Mouse (Mus musculus) hindbrain, embryonic 14.5 days (tissue): ENCODE results near the gene Prrt4. TPM values are rescaled to one million over a fixed set of nuclear protein-coding genes. Genes with fewer than 3 reads are reported as not detected.

Experiments used
- ATAC-seq: fragments of 200-750 bp; cut with Nextera tagmentation; 2 replicates; pipeline ENCODE4 v1.8.0; 2017; ENCODE audit warnings: moderate number of reproducible peaks, mild to moderate bottlenecking, moderate TSS enrichment, moderate library complexity; ENCODE audit not compliant: low FRiP score
- DNase-seq: peaks from one replicate; pipeline ENCODE4 v3.0.0-alpha.2; 2015; ENCODE audit warnings: low spot score
- H3K27ac ChIP-seq: fragments of 300-500 bp; sonication (generic); 2 replicates; pipeline ENCODE4 v1.5.1; 2014; ENCODE audit warnings: mild to moderate bottlenecking, moderate library complexity
- H3K27me3 ChIP-seq: fragments of 300-500 bp; sonication (generic); 2 replicates; pipeline ENCODE4 v1.6.1; 2014; ENCODE audit warnings: mild to moderate bottlenecking, low read length, mixed read lengths; ENCODE audit not compliant: control insufficient read depth, insufficient read depth
- H3K36me3 ChIP-seq: fragments of 300-500 bp; sonication (generic); replicated peaks from 2 replicates; pipeline ENCODE4 v1.6.1; 2014; ENCODE audit not compliant: control insufficient read depth, insufficient read depth
- H3K4me1 ChIP-seq: fragments of 300-500 bp; sonication (generic); replicated peaks from 2 replicates; pipeline ENCODE4 v1.6.1; 2014; ENCODE audit warnings: antibody characterized with exemption, low read length, mixed read lengths; ENCODE audit not compliant: control insufficient read depth, insufficient read depth
- H3K4me2 ChIP-seq: fragments of 300-500 bp; sonication (generic); replicated peaks from 2 replicates; pipeline ENCODE4 v1.6.1; 2014; ENCODE audit warnings: mild to moderate bottlenecking, moderate library complexity
- H3K4me3 ChIP-seq: fragments of 300-500 bp; sonication (generic); replicated peaks from 2 replicates; pipeline ENCODE4 v1.5.1; 2014; ENCODE audit warnings: mild to moderate bottlenecking, low read length
- H3K9ac ChIP-seq: fragments of 300-500 bp; sonication (generic); 2 replicates; pipeline ENCODE4 v1.6.1; 2014
- H3K9me3 ChIP-seq: fragments of 300-500 bp; sonication (generic); 2 replicates; pipeline ENCODE4 v1.6.1; 2016; ENCODE audit warnings: low read length; ENCODE audit not compliant: control insufficient read depth
- WGBS: fragments of 180-500 bp; shearing (Covaris S2); extraction: QIAGEN DNeasy Blood & Tissue Kit; methylation state at CpG from one replicate; pipeline ENCODE4 v1.1.7; 2014; 5-methylcytosine and 5-hydroxymethylcytosine counted together
- polyA plus RNA-seq: library from polyadenylated mRNA; unstranded; fragments of >200 nt; fragmentation: Nextera tagmentation; extraction: Ambion mirVana; gene quantifications from 2 replicates; pipeline ENCODE4 v1.2.1, GENCODE M21; 2014

Gene Prrt4
- polyA plus RNA-seq, 1 experiment from 2014 or later = 10.0 TPM

GRCm38 (mm10) chr6:29211146-29211545, 31.8 kb upstream of the Prrt4 start:
- Histone ChIP-seq H3K36me3 (peaks cover 12% of the 10 kb centered on the region), H3K4me1 (peaks cover 42% of the 10 kb centered on the region), H3K9me3 (no peaks in the 10 kb centered on the region), H3K27me3 (peaks cover 14% of the 10 kb centered on the region; the same call in 1 of the 2 replicates), H3K4me2 (peak overlapping the region; percentile 79), H3K4me3 (peak overlapping the region; percentile 68), H3K9ac (peak overlapping the region; percentile 78), H3K27ac (peak overlapping the region; percentile 79)
- no peak for DNase-seq
- 30% methylated on average over 7 of the region's 7 CpGs for WGBS
- ATAC-seq = peak; percentile 2; the same call in 1 of the 2 replicates

DNA sequence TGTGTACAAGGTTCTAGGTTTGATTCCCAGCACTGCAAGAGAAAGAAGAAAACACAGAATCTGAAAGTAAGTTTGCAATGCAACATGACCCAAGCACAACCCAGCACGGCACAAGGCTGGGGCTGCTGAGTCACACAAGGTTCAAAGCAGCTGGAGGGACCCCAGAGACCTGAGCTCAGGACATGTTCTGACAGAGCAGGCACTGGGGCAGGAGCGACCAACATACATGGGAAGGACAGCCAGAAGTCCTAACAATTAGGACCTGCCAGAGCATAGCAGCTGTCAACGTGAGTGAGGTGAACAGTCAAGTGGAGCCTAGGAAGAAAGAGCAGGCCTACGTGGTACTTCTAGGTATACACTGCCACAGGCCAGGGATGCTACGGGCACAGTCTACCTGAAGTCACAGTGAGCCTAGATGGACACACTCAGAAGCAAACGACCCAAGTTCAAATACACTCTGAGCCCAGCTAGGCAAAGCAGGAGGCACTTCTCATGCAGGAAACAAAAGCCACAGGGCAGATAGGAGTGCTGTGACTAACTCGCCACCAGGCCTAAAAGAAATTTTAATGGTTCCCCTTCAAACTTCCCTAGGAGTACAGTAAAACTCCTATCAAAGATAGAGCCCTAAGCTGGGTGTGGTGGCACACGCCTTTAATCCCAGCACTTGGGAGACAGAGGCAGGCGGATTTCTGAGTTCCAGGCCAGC, 31.0 kb upstream of the Prrt4 start:
- DNase-seq (no peak), ATAC-seq (no peak)
- peaks cover 37% of the 10 kb centered on the region for H3K4me1 ChIP-seq
- H3K4me3 ChIP-seq = peak overlapping the region; percentile 68; the same call in 1 of the 2 replicates
- peaks cover 18% of the 10 kb centered on the region for H3K36me3 ChIP-seq
- no peak overlapping the region for H3K27ac ChIP-seq
- H3K9me3 ChIP-seq = no peaks in the 10 kb centered on the region
- H3K27me3 ChIP-seq = peaks cover 12% of the 10 kb centered on the region; the same call in 1 of the 2 replicates
- WGBS = 79% methylated on average over 9 of the region's 9 CpGs
- H3K4me2 ChIP-seq = peak overlapping the region; percentile 79
- no peak overlapping the region for H3K9ac ChIP-seq

DNA sequence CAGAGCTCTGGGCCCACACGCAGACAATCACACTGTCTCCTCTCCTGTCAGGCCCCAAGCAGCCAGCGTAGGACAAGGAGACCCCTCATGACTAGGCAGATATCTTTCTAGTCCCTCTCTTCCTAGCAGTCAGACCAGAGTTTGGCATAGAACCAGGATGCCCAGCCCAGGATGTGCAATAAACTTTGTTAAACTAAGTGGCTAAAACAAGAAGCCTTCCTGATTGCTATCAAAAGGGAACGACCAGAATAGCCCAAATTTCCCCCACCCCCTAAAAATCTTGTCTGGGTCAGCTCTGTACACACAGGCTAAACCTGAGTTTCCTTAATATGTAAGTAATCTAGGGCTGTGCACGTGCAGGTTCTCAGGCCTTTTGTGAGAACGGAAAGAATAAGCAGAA, 28.8 kb upstream of the Prrt4 start:
- WGBS = 82% methylated on average over 5 of the region's 5 CpGs
- no peak for DNase-seq
- Histone ChIP-seq H3K4me3 (no peak overlapping the region), H3K36me3 (peaks cover 37% of the 10 kb centered on the region), H3K27me3 (no peaks in the 10 kb centered on the region), H3K4me1 (peaks cover 28% of the 10 kb centered on the region), H3K27ac (no peak overlapping the region), H3K4me2 (no peak overlapping the region; the same call in 1 of the 2 replicates), H3K9ac (no peak overlapping the region), H3K9me3 (no peaks in the 10 kb centered on the region)
- ATAC-seq = no peak

GRCm38 (mm10) chr6:29207017-29207416, 27.6 kb upstream of the Prrt4 start:
- H3K27me3 ChIP-seq = no peaks in the 10 kb centered on the region
- H3K4me3 ChIP-seq = no peak overlapping the region
- H3K9me3 ChIP-seq = no peaks in the 10 kb centered on the region
- H3K4me1 ChIP-seq = peaks cover 21% of the 10 kb centered on the region
- no peak overlapping the region for H3K9ac ChIP-seq
- ATAC-seq (no peak), DNase-seq (no peak)
- peaks cover 49% of the 10 kb centered on the region for H3K36me3 ChIP-seq
- H3K27ac ChIP-seq = no peak overlapping the region
- H3K4me2 ChIP-seq = no peak overlapping the region
- WGBS = 89% methylated on average over 5 of the region's 5 CpGs

GRCm38 (mm10) chr6:29206006-29206405, 26.6 kb upstream of the Prrt4 start:
- no peak for DNase-seq
- H3K4me2 ChIP-seq = no peak overlapping the region
- H3K4me1 ChIP-seq = peaks cover 14% of the 10 kb centered on the region
- H3K9me3 ChIP-seq = no peaks in the 10 kb centered on the region
- no peak overlapping the region for H3K4me3 ChIP-seq
- no peak for ATAC-seq
- WGBS = 91% methylated on average over 10 of the region's 10 CpGs
- H3K9ac ChIP-seq = no peak overlapping the region
- H3K27ac ChIP-seq = no peak overlapping the region
- H3K36me3 ChIP-seq = peaks cover 56% of the 10 kb centered on the region
- no peaks in the 10 kb centered on the region for H3K27me3 ChIP-seq

- Histone ChIP-seq H3K4me1 (peaks cover 8% of the 10 kb centered on the region), H3K36me3 (peaks cover 57% of the 10 kb centered on the region), H3K27ac (no peak overlapping the region), H3K4me2 (no peak overlapping the region), H3K4me3 (no peak overlapping the region), H3K27me3 (no peaks in the 10 kb centered on the region; the same call in 1 of the 2 replicates), H3K9me3 (no peaks in the 10 kb centered on the region), H3K9ac (no peak overlapping the region)
- DNase-seq = peak; percentile 78
- ATAC-seq = peak; percentile 28; the same call in 1 of the 2 replicates
- 57% methylated on average over 15 of the region's 15 CpGs for WGBS
Measured at GRCm38 (mm10) chr6:29204932-29205614, 25.7 kb upstream of the Prrt4 start.

DNA sequence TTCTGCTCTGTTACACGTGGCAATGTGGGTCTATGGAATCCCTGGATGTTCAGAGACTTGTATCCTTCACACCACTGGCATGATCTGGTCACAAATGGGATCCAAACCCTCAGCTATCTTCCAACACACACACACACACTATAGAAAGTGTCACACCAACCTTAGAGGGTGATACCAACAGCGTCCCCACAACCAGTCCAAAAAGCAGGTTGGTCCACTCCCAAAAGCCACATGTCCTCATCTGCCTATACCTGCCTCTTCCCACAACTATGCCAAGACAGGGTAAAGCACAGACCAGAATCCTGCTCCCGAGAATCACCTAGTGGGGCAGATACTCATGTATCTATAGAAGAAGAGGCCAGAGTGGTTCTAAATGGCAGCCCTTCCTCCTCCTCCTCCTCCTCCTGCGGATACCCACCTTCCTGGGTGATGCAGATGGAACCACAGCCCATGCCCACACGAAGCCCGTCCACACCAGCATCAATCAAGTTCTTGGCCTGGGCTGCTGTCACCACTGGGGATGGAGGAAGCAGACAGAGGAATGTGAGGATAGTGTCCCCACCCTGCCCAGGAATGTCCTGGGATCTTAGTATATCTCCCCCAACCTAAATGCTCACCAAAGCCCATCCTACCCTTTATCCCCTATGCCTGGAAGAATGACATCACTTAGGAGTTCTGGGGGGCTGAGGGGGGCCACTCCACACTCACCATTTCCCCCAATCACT, 24.6 kb upstream of the Prrt4 start:
- peaks cover 57% of the 10 kb centered on the region for H3K36me3 ChIP-seq
- H3K9me3 ChIP-seq = no peaks in the 10 kb centered on the region
- no peak for DNase-seq
- peaks cover 5% of the 10 kb centered on the region for H3K4me1 ChIP-seq
- H3K27me3 ChIP-seq = no peaks in the 10 kb centered on the region; the same call in 1 of the 2 replicates
- ATAC-seq = no peak
- WGBS = 92% methylated on average over 6 of the region's 6 CpGs
- no peak overlapping the region for H3K4me3 ChIP-seq
- no peak overlapping the region for H3K9ac ChIP-seq
- no peak overlapping the region for H3K4me2 ChIP-seq
- no peak overlapping the region for H3K27ac ChIP-seq

DNA sequence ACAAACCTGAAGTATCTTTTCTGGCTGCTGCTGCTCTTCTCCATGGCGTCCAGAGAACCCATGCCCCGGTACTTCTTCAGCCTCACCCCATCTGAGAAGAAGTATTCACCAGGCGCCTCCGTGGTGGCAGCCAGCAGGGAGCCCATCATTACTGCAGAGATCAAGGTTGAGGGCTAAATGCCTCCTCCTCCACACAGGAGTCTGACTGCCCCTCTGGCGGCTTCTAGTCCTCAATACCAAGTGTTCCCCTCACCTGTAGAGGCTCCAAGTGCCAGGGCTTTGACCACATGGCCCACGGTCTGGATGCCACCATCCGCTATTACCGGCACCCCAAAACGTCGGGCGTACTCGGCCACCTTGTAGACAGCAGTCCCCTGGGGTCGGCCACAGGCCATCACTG, 23.7 kb upstream of the Prrt4 start:
- peaks cover 9% of the 10 kb centered on the region for H3K4me1 ChIP-seq
- no peak overlapping the region for H3K4me2 ChIP-seq
- DNase-seq = no peak
- H3K9ac ChIP-seq = no peak overlapping the region
- H3K9me3 ChIP-seq = no peaks in the 10 kb centered on the region
- no peak overlapping the region for H3K27ac ChIP-seq
- H3K4me3 ChIP-seq = no peak overlapping the region
- WGBS = 90% methylated on average over 13 of the region's 13 CpGs
- no peaks in the 10 kb centered on the region; the same call in 1 of the 2 replicates for H3K27me3 ChIP-seq
- ATAC-seq = no peak
- peaks cover 57% of the 10 kb centered on the region for H3K36me3 ChIP-seq

DNA sequence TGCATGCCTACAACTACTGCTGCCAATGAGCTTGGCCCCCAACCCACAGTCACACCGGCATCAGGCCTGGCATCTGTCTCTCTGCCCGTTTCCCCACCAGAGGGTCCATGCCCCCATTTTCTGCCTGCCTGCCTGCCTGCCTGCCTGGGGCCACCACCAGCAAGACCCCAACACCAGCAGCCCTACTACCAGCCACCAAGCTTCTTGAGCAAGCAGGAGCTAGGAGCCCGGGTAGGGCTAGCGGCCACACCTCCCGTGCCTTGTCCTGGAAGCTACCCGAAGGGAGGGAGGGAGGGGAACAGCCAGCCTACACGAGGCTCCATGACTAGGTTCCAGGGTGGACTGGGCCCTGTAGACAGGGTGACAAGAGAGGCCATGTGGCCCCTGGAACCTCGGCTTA, 22.6 kb upstream of the Prrt4 start:
- peaks cover 53% of the 10 kb centered on the region for H3K36me3 ChIP-seq
- WGBS = 86% methylated on average over 8 of the region's 8 CpGs

More for the DNA sequence above, 22.6 kb upstream of the Prrt4 start:
- H3K27ac ChIP-seq = no peak overlapping the region
- peaks cover 13% of the 10 kb centered on the region for H3K4me1 ChIP-seq
- H3K4me2 ChIP-seq = no peak overlapping the region
- no peak overlapping the region for H3K9ac ChIP-seq
- H3K4me3 ChIP-seq = no peak overlapping the region
- no peaks in the 10 kb centered on the region for H3K9me3 ChIP-seq
- H3K27me3 ChIP-seq = no peaks in the 10 kb centered on the region; the same call in 1 of the 2 replicates
- DNase-seq = no peak
- ATAC-seq = no peak
